Mouse (Mus musculus): ENCODE measurements around the gene Msi2. TPM values are rescaled to one million over a fixed set of nuclear protein-coding genes. Genes with fewer than 3 reads are reported as not detected.

Gene Msi2
- polyA plus RNA-seq, 1 experiment from 2014 or later, result 17.9 TPM

DNA sequence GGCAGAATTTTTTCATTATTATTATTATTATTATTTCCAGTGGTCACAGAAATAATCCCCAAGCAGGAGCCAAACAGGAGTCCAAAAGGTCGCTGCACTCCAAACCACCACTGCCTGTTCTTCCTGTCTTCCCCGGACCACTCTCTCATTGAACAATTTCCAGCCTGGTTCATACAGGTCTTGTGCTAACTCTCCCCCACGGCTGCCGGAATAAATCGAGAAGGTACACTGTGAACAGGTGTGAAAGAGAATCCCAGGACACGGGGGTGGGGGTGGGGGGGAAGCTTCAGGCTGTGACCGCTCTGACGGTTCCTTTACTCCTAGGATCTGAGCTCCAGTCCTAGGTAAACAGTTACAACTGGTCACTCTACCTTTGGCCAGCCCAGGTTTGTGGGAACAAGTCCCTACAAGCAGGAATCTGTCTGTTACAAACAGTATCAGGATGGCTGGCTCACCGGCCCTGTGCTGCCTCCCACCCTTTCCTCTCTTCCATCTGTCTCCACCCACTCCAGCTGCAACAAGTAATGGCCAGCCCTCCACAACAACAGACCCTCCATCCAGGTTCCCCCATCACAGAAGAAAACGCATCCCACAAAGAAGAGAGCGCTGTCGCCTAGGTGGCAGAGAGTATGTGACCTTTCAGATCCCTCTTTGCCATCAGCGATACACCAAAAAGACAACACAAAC, 136.1 kb downstream of the Msi2 start:
- WGBS, result 24% methylated on average over 13 of the region's 13 CpGs
- Histone ChIP-seq H3K27me3 (ENCODE audit: control insufficient read depth, insufficient read depth, low read length) (no peaks in the 10 kb centered on the region), H3K9me3 (ENCODE audit: control insufficient read depth, low read depth, low read length) (no peaks in the 10 kb centered on the region), H3K4me2 (replicated peaks; ENCODE audit: low read depth, low read length) (peak overlapping the region; percentile 3), H3K4me3 (ENCODE audit: low read depth, low read length) (no peak overlapping the region), H3K9ac (replicated peaks; ENCODE audit: low read depth, low read length) (no peak overlapping the region), H3K27ac (ENCODE audit: low read length) (peak overlapping the region; percentile 85), H3K36me3 (ENCODE audit: control insufficient read depth, insufficient read depth, low read length) (no peaks in the 10 kb centered on the region), H3K4me1 (ENCODE audit: control insufficient read depth, insufficient read depth, low read length) (peaks cover 64% of the 10 kb centered on the region)
- peak; percentile 48; the same call in 1 of the 2 replicates for ATAC-seq (ENCODE audit: insufficient number of reproducible peaks, insufficient read depth, low FRiP score, low read depth)

DNA sequence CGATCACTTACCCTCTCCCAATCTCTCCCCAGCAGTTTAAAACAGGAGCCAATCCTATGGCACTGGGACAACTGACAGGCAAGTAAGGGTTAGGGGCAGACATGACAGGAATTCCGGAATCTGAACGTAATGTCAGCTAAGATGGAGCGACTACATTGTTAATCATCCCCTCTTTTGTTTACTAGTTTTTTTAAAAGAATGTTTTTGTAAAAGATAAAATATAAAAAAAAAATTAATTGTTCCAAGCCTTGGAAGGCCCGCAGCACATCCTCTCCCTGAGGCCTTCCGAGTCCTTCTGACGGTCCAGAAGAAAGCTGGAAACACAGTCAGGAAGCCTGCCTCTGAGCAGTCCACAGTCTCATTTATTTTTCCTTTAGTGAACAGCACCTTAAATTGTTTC, 136.9 kb downstream of the Msi2 start:
- H3K27ac ChIP-seq (ENCODE audit: low read length), result peak overlapping the region; percentile 85; the same call in 1 of the 2 replicates
- H3K27me3 ChIP-seq (ENCODE audit: control insufficient read depth, insufficient read depth, low read length), result no peaks in the 10 kb centered on the region

DNA sequence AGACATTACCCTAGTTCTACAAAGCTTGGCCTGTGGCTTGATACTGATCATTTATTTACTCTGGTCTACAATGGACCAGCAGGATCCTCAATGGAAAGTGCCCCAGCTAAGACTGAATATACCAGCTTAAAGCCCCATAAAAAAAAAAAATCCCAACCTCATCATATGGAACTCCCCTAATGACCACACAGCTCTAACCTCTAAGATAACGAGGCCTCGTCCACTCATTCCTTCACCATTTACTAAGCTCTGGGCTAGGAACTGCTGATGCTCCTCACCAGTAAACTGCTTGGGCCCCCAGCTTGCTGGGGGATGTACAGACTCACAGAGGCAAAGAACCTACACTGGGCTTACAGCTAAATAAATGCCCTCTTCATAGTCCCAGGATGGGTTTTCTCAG, 139.6 kb downstream of the Msi2 start:
- Histone ChIP-seq H3K9ac (replicated peaks; ENCODE audit: low read depth, low read length) (no peak overlapping the region), H3K4me1 (ENCODE audit: control insufficient read depth, insufficient read depth, low read length) (peaks cover 40% of the 10 kb centered on the region), H3K4me3 (ENCODE audit: low read depth, low read length) (no peak overlapping the region), H3K27me3 (ENCODE audit: control insufficient read depth, insufficient read depth, low read length) (no peaks in the 10 kb centered on the region), H3K36me3 (ENCODE audit: control insufficient read depth, insufficient read depth, low read length) (no peaks in the 10 kb centered on the region), H3K9me3 (ENCODE audit: control insufficient read depth, low read depth, low read length) (no peaks in the 10 kb centered on the region), H3K4me2 (replicated peaks; ENCODE audit: low read depth, low read length) (no peak overlapping the region), H3K27ac (ENCODE audit: low read length) (no peak overlapping the region)
- 93% methylated on average over 2 of the region's 2 CpGs for WGBS
- ATAC-seq (ENCODE audit: insufficient number of reproducible peaks, insufficient read depth, low FRiP score, low read depth), result no peak

More for the DNA sequence above, 136.9 kb downstream of the Msi2 start:
- Histone ChIP-seq H3K9me3 (ENCODE audit: control insufficient read depth, low read depth, low read length) (no peaks in the 10 kb centered on the region), H3K4me1 (ENCODE audit: control insufficient read depth, insufficient read depth, low read length) (peaks cover 60% of the 10 kb centered on the region), H3K4me2 (replicated peaks; ENCODE audit: low read depth, low read length) (no peak overlapping the region), H3K36me3 (ENCODE audit: control insufficient read depth, insufficient read depth, low read length) (no peaks in the 10 kb centered on the region), H3K9ac (replicated peaks; ENCODE audit: low read depth, low read length) (no peak overlapping the region), H3K4me3 (ENCODE audit: low read depth, low read length) (no peak overlapping the region)
- ATAC-seq (ENCODE audit: insufficient number of reproducible peaks, insufficient read depth, low FRiP score, low read depth), result no peak
- WGBS, result 67% methylated on average over 7 of the region's 7 CpGs

DNA sequence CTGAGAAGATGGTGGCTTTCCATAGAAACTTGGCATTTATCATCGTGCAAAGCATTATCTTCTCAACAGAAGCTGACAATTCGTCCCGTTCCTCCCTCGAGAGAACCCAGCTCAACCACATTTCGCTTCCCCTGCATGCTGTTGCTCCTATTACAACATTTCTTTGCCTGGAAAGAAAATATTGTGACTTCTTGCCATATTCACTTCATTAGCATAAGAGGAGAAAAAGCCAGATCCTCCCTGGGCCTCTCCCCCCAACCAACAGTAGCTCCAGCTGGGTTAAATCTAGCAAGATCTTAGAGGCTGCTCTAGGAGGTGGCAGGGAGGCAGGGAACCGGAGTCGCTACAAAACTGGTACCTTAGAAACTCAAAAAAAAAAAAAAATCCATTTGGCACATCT, 141.2 kb downstream of the Msi2 start:
- Histone ChIP-seq H3K9ac (replicated peaks; ENCODE audit: low read depth, low read length) (no peak overlapping the region), H3K27ac (ENCODE audit: low read length) (no peak overlapping the region), H3K4me3 (ENCODE audit: low read depth, low read length) (no peak overlapping the region), H3K27me3 (ENCODE audit: control insufficient read depth, insufficient read depth, low read length) (no peaks in the 10 kb centered on the region), H3K4me2 (replicated peaks; ENCODE audit: low read depth, low read length) (no peak overlapping the region), H3K9me3 (ENCODE audit: control insufficient read depth, low read depth, low read length) (no peaks in the 10 kb centered on the region), H3K4me1 (ENCODE audit: control insufficient read depth, insufficient read depth, low read length) (peaks cover 24% of the 10 kb centered on the region), H3K36me3 (ENCODE audit: control insufficient read depth, insufficient read depth, low read length) (no peaks in the 10 kb centered on the region)
- no peak for ATAC-seq (ENCODE audit: insufficient number of reproducible peaks, insufficient read depth, low FRiP score, low read depth)
- 52% methylated on average over 7 of the region's 7 CpGs for WGBS

DNA sequence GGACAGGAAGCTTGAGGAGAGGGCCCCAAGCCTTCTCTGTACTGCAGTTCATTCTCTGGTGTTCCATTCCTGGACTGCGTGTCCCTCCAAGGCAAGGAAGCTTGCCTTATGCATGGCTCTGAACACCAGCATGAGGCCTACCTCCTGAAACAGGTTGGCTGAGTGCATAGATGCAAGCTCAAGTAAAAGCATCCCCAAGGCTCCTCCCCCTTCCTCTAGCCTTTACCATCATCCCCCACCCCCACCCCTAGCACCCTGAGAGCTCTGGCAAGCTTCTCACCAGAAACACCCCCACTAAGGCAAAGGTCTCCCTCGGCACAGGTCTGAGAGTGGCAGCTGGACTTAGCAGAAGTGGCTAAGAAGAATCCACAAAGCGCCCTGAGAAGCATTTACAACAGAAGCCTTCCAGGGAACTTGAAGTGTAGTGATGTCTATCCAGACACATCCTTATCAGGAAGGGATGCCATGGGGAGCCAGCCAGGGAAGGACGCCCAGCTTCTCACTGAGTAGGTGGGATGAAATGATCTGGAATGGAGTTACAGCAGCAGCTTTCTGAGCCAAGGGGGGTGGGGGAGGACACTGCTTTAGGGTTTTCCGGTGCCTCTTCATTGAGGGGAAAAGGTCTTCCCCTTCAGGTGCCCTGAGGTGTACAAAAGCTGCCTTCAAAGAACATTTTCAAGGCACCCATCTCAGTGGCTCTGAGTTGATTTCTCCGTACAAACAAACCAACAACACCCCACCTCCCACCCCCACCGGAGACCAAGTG, 141.9 kb downstream of the Msi2 start:
- Histone ChIP-seq H3K4me3 (ENCODE audit: low read depth, low read length) (no peak overlapping the region), H3K27ac (ENCODE audit: low read length) (no peak overlapping the region), H3K9me3 (ENCODE audit: control insufficient read depth, low read depth, low read length) (no peaks in the 10 kb centered on the region), H3K27me3 (ENCODE audit: control insufficient read depth, insufficient read depth, low read length) (no peaks in the 10 kb centered on the region), H3K9ac (replicated peaks; ENCODE audit: low read depth, low read length) (no peak overlapping the region), H3K4me1 (ENCODE audit: control insufficient read depth, insufficient read depth, low read length) (peaks cover 17% of the 10 kb centered on the region), H3K36me3 (ENCODE audit: control insufficient read depth, insufficient read depth, low read length) (no peaks in the 10 kb centered on the region), H3K4me2 (replicated peaks; ENCODE audit: low read depth, low read length) (no peak overlapping the region)
- ATAC-seq (ENCODE audit: insufficient number of reproducible peaks, insufficient read depth, low FRiP score, low read depth), result no peak
- WGBS, result 66% methylated on average over 7 of the region's 7 CpGs

DNA sequence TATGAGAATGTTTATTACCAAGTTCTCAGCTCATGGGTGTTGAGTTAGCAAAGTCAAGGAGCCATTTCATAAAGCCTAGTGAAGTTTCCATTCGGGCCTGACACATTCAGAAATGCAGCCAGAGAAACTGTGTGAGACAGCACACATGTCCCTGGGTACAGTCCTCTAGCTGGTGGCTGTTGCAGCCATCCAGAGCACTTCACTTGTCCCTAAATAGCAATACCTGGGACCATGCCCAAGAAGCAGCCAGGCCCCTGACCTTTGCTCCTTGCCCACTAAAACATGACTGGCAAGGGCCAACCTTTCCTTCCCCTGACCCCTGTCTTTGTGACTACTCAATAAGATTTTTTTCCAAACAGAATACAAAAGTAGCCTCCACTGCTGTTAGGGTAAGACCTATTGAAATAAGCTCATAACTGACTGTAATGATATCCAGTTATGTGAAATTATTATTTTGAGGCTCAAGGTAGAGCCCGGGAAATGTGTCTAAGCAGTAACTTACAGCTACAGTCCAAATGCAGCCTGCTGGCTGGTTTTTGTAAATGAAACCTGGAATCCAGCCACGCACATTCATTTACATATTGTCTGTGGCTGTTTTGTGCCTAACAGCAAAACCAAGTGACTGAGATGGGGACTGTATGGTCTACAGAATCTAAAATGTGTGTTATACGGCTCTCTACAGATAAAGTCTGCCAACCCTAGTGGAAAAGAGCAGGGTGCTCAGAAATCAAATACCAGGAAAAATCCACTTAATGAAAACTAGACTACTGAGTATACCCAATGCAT, 143.5 kb downstream of the Msi2 start:
- Histone ChIP-seq H3K9ac (replicated peaks; ENCODE audit: low read depth, low read length) (no peak overlapping the region), H3K27ac (ENCODE audit: low read length) (no peak overlapping the region), H3K4me3 (ENCODE audit: low read depth, low read length) (no peak overlapping the region), H3K4me1 (ENCODE audit: control insufficient read depth, insufficient read depth, low read length) (peaks cover 14% of the 10 kb centered on the region), H3K36me3 (ENCODE audit: control insufficient read depth, insufficient read depth, low read length) (no peaks in the 10 kb centered on the region), H3K9me3 (ENCODE audit: control insufficient read depth, low read depth, low read length) (no peaks in the 10 kb centered on the region), H3K4me2 (replicated peaks; ENCODE audit: low read depth, low read length) (no peak overlapping the region), H3K27me3 (ENCODE audit: control insufficient read depth, insufficient read depth, low read length) (no peaks in the 10 kb centered on the region)
- WGBS, result 87% methylated on average over 4 of the region's 4 CpGs
- no peak for ATAC-seq (ENCODE audit: insufficient number of reproducible peaks, insufficient read depth, low FRiP score, low read depth)

DNA sequence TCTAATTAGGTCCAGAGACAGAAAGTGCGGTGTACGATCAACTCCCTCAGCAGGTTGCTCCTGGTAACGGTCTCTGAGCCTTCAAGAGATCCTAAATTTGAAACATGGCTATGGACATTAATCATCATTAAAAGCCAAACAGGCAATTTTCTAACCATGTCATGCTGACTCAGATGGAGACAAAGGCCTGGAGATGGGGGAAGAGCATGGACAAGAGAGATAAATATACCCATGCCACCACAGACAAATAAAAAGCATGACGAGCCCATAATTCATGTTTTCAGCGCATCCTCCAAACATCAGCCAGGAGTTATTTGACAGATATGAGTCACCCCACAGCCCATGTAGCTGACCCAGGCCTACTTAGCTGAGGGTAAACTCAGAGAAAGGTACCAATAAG, 145.3 kb downstream of the Msi2 start:
- ATAC-seq (ENCODE audit: insufficient number of reproducible peaks, insufficient read depth, low FRiP score, low read depth), result no peak
- Histone ChIP-seq H3K4me1 (ENCODE audit: control insufficient read depth, insufficient read depth, low read length) (peaks cover 14% of the 10 kb centered on the region), H3K9me3 (ENCODE audit: control insufficient read depth, low read depth, low read length) (no peaks in the 10 kb centered on the region), H3K27ac (ENCODE audit: low read length) (no peak overlapping the region), H3K4me3 (ENCODE audit: low read depth, low read length) (no peak overlapping the region), H3K36me3 (ENCODE audit: control insufficient read depth, insufficient read depth, low read length) (no peaks in the 10 kb centered on the region), H3K4me2 (replicated peaks; ENCODE audit: low read depth, low read length) (no peak overlapping the region), H3K27me3 (ENCODE audit: control insufficient read depth, insufficient read depth, low read length) (no peaks in the 10 kb centered on the region), H3K9ac (replicated peaks; ENCODE audit: low read depth, low read length) (no peak overlapping the region)
- 85% methylated on average over 5 of the region's 5 CpGs for WGBS

DNA sequence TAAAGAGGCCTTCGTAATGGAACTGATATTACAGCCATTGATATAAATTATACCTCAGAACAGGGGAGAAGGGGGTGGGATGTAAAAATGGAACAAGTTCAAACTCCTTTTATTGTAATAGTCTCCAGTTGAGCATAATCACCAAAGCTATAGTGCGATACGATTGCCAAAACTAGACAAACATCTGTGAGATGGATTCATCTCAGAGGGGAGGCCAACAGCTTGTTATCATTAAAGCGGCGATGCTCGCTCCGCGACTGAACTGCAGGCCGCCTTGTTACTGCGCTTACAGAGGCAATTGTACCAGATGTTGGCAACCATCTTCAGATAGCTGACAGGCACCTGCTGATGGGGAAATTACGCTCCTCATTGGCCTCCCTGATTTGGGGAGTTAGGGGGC, 145.9 kb downstream of the Msi2 start:
- H3K27ac ChIP-seq (ENCODE audit: low read length), result no peak overlapping the region
- no peaks in the 10 kb centered on the region for H3K9me3 ChIP-seq (ENCODE audit: control insufficient read depth, low read depth, low read length)
- no peak overlapping the region for H3K9ac ChIP-seq (replicated peaks; ENCODE audit: low read depth, low read length)
- no peak overlapping the region for H3K4me2 ChIP-seq (replicated peaks; ENCODE audit: low read depth, low read length)
- no peak for ATAC-seq (ENCODE audit: insufficient number of reproducible peaks, insufficient read depth, low FRiP score, low read depth)
- H3K4me3 ChIP-seq (ENCODE audit: low read depth, low read length), result no peak overlapping the region
- WGBS, result 74% methylated on average over 11 of the region's 11 CpGs
- H3K27me3 ChIP-seq (ENCODE audit: control insufficient read depth, insufficient read depth, low read length), result no peaks in the 10 kb centered on the region
- peaks cover 12% of the 10 kb centered on the region for H3K4me1 ChIP-seq (ENCODE audit: control insufficient read depth, insufficient read depth, low read length)
- no peaks in the 10 kb centered on the region for H3K36me3 ChIP-seq (ENCODE audit: control insufficient read depth, insufficient read depth, low read length)

Data from stomach, embryonic 14.5 days (tissue).